Mouse (Mus musculus) midbrain, embryonic 16.5 days (tissue): ENCODE measurements at regions not wholly inside any gene's neighbourhood (a gene's known extent, or its start where the extent isn't known, plus 50 kb on each side); places are given as distances from the start of the nearest gene placed in this dataset.

Source experiments
- ATAC-seq: fragments of 200-750 bp; cut with Nextera tagmentation; 2 replicates; pipeline ENCODE4 v1.8.0; 2017; ENCODE audit warnings: moderate TSS enrichment
- H3K27ac ChIP-seq: fragments of 300-500 bp; sonication (generic); 2 replicates; pipeline ENCODE4 v1.5.1; 2014; ENCODE audit warnings: mild to moderate bottlenecking, low read length, mixed read lengths
- H3K27me3 ChIP-seq: fragments of 300-500 bp; sonication (generic); 2 replicates; pipeline ENCODE4 v1.6.1; 2014; ENCODE audit warnings: low read depth, low read length, mixed read lengths; ENCODE audit not compliant: control insufficient read depth, insufficient read depth
- H3K36me3 ChIP-seq: fragments of 300-500 bp; sonication (generic); 2 replicates; pipeline ENCODE4 v1.6.1; 2014; ENCODE audit warnings: mild to moderate bottlenecking, low read length, moderate library complexity, mixed read lengths; ENCODE audit not compliant: control insufficient read depth, insufficient read depth
- H3K4me1 ChIP-seq: fragments of 300-500 bp; sonication (generic); 2 replicates; pipeline ENCODE4 v1.6.1; 2014; ENCODE audit warnings: mild to moderate bottlenecking, low read length, mixed read lengths; ENCODE audit not compliant: control insufficient read depth, insufficient read depth
- H3K4me2 ChIP-seq: fragments of 300-500 bp; sonication (generic); 2 replicates; pipeline ENCODE4 v1.6.1; 2014; ENCODE audit warnings: mild to moderate bottlenecking, low read length, mixed read lengths
- H3K4me3 ChIP-seq: fragments of 300-500 bp; sonication (generic); 2 replicates; pipeline ENCODE4 v1.5.1; 2014; ENCODE audit warnings: low read depth, mild to moderate bottlenecking, low read length, moderate library complexity, mixed read lengths
- H3K9ac ChIP-seq: fragments of 300-500 bp; sonication (generic); 2 replicates; pipeline ENCODE4 v1.6.1; 2014; ENCODE audit warnings: low read depth, low read length, mixed read lengths
- H3K9me3 ChIP-seq: fragments of 300-500 bp; sonication (generic); replicated peaks from 2 replicates; pipeline ENCODE4 v1.6.1; 2014; ENCODE audit warnings: mild to moderate bottlenecking, low read length, mixed read lengths; ENCODE audit not compliant: control insufficient read depth, poor library complexity, severe bottlenecking
- WGBS: fragments of 180-500 bp; shearing (Covaris S2); extraction: QIAGEN DNeasy Blood & Tissue Kit; methylation state at CpG from one replicate; pipeline ENCODE4 v1.1.7; 2014; 5-methylcytosine and 5-hydroxymethylcytosine counted together

- WGBS, result 79% methylated on average over 4 of the region's 4 CpGs
- Histone ChIP-seq H3K27ac (no peak overlapping the region), H3K27me3 (no peaks in the 10 kb centered on the region), H3K4me2 (no peak overlapping the region), H3K9me3 (no peaks in the 10 kb centered on the region), H3K4me1 (no peaks in the 10 kb centered on the region), H3K9ac (no peak overlapping the region), H3K36me3 (no peaks in the 10 kb centered on the region), H3K4me3 (no peak overlapping the region)
- no peak for ATAC-seq
Measured at GRCm38 (mm10) chr13:70454592-70455390, 182.6 kb downstream of the Ice1 start.

GRCm38 (mm10) chr13:70458406-70458805 lies 179.0 kb downstream of the Ice1 start:
- H3K27ac ChIP-seq, result no peak overlapping the region
- no peaks in the 10 kb centered on the region for H3K9me3 ChIP-seq
- no peak for ATAC-seq
- WGBS, result 71% methylated on average over 3 of the region's 3 CpGs
- H3K4me1 ChIP-seq, result no peaks in the 10 kb centered on the region
- H3K9ac ChIP-seq, result no peak overlapping the region
- no peak overlapping the region for H3K4me2 ChIP-seq
- no peak overlapping the region for H3K4me3 ChIP-seq
- H3K36me3 ChIP-seq, result no peaks in the 10 kb centered on the region
- H3K27me3 ChIP-seq, result no peaks in the 10 kb centered on the region

GRCm38 (mm10) chr13:70464996-70465395 lies 172.4 kb downstream of the Ice1 start:
- ATAC-seq, result no peak
- Histone ChIP-seq H3K4me3 (no peak overlapping the region), H3K9ac (no peak overlapping the region), H3K9me3 (no peaks in the 10 kb centered on the region), H3K27ac (no peak overlapping the region), H3K4me2 (no peak overlapping the region), H3K36me3 (no peaks in the 10 kb centered on the region), H3K27me3 (no peaks in the 10 kb centered on the region), H3K4me1 (no peaks in the 10 kb centered on the region)
- WGBS, result 63% methylated on average over 5 of the region's 5 CpGs

DNA sequence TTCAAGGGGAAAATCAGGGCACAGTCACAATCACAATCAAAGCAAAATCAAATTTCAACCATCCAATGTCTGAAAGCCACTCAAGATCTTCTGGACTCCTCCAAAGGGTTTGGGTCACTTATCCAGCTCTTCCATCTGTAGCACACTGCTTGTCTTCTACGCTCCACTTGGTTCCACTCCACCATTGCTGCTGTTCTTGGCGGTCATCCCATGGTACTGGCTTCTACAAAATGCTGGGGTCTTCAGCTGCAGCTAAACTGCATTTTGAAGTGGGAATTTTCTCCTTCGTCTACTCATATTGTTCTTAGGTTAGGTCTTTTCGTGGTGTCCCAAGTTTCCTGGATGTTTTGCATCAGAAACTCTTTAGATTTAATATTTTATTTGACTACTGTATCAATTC lies 162.7 kb downstream of the Ice1 start:
- ATAC-seq, result no peak
- H3K27ac ChIP-seq, result no peak overlapping the region
- no peaks in the 10 kb centered on the region for H3K9me3 ChIP-seq
- no peak overlapping the region for H3K4me3 ChIP-seq
- H3K9ac ChIP-seq, result no peak overlapping the region
- WGBS, result 89% methylated on average over 4 of the region's 4 CpGs
- no peaks in the 10 kb centered on the region for H3K36me3 ChIP-seq
- no peaks in the 10 kb centered on the region for H3K27me3 ChIP-seq
- H3K4me1 ChIP-seq, result no peaks in the 10 kb centered on the region
- no peak overlapping the region for H3K4me2 ChIP-seq

- ATAC-seq, result no peak
- Histone ChIP-seq H3K4me1 (no peaks in the 10 kb centered on the region), H3K9me3 (no peaks in the 10 kb centered on the region), H3K4me3 (no peak overlapping the region), H3K27ac (no peak overlapping the region), H3K4me2 (no peak overlapping the region), H3K9ac (no peak overlapping the region), H3K27me3 (no peaks in the 10 kb centered on the region), H3K36me3 (no peaks in the 10 kb centered on the region)
- WGBS, result 78% methylated on average over 2 of the region's 2 CpGs
Measured at GRCm38 (mm10) chr13:70475366-70475765, 162.1 kb downstream of the Ice1 start.

DNA sequence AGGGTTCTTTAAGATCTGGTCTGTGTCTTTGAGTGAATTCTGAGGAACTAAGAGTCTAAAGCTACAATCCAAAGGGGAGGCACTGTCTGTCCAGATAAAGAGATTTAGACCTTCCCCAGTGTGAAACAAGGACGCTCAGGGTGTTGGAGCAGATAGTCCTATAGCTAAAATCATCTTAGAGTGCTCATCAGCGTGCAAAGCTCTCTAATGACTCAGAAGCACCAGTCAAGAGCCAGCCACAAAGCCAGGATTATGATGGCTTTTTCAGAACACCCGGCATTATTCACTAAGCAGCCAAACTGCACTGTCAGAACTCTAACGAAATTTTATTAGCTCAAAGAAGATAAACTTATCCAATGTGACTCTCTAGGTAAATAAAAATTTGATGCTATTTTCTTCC lies 138.1 kb downstream of the Ice1 start:
- no peak overlapping the region for H3K27ac ChIP-seq
- H3K27me3 ChIP-seq, result no peaks in the 10 kb centered on the region
- no peak overlapping the region for H3K4me2 ChIP-seq
- no peaks in the 10 kb centered on the region for H3K4me1 ChIP-seq
- H3K9ac ChIP-seq, result no peak overlapping the region
- no peaks in the 10 kb centered on the region for H3K36me3 ChIP-seq
- ATAC-seq, result no peak
- H3K9me3 ChIP-seq, result no peaks in the 10 kb centered on the region
- WGBS, result 19% methylated on average over 4 of the region's 4 CpGs
- H3K4me3 ChIP-seq, result no peak overlapping the region
